Mouse (Mus musculus): ENCODE measurements around the gene Malsu1.

Gene Malsu1

DNA sequence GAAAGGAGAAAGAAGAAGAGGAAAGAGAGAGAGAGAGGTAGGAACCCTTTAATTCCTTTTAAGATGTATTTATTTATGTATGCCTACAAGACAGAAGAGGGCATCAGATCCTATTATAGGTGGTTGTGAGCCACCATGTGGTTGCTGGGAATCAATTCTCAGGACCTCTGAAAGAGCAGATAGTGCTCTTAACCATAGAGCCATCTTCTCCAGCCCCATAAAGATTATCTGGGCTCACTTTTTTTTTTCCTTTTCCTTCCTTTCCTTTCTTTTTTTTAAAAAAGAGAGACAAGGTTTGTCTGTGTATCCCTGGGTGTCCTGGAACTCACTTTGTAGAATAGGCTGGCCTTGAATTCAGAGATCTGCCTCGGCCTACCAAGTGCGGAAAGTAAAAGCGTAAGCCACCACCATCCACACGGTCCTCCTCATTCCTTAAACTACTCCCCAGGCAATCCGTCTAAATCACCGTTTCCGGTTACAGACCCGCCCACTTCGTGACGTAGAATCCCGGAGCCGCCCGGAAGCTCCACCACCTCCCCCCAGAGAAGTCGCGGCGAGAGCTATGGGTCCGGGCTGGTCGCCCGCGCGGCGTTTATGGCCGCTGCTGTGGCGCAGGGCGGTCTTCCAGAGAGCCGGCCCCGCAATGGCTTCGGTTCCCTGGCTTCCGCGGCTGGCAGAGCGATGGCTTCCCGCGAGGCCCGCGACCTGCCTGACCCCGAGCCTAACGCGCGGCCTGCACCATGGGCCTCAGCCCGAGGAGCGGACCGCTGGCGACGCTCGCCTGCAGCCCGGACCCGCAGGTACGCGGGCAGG, at the start of gene Malsu1:
Gene Malsu1 (plus strand): TSS at position 492 of the 813 bp plus-strand sequence.
- DNase-seq (ENCODE audit: low read depth in 1 of 2, low spot score in 2 of 2), result peak; percentile 82 to 88

GRCm38 (mm10) chr6:49025290-49025689, 48.3 kb upstream of the Malsu1 start:
- DNase-seq (ENCODE audit: low read depth in 1 of 2, low spot score in 2 of 2), result no peak

DNA sequence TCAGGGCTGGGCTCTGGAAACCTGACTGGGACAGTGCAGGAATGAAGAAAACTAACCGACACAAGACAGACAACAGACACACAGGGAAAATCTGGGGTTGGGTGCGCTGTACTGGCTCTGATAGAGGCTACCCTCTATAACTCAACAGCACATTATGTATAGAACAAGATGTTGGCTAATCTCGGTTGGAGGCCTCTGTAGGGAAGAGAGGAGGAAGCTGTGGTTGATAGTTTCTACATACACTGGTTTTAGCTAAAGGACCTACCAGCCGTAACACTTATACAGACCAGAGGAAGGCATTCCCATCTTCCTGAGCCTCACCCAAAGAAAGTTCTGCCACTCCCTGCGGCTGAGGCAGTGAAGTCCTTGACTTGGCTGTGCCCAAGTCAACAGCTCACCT, 47.1 kb upstream of the Malsu1 start:
- no peak for DNase-seq (ENCODE audit: low read depth in 1 of 2, low spot score in 2 of 2)

DNA sequence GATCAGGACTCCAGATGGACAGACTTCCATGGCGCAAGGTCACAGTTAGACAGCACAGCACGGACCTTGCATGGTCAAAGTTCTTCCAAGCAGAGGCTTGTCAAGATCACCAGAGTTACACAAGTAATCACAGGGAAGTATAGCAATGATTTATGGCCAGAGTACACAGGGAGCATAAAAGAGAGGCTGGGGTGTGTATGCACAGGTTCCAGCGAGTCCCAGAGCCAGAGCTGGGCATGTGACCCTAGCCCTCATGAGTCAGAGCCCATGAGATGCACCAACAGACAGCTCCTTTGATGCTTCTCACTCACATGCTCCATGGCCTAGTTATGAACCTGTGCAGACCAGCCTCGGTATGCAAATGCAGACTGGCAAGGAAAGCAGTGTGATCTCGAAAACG, 45.6 kb upstream of the Malsu1 start:
- DNase-seq (ENCODE audit: low read depth in 1 of 2, low spot score in 2 of 2), result no peak

GRCm38 (mm10) chr6:49028708-49029107, 44.9 kb upstream of the Malsu1 start:
- no peak for DNase-seq (ENCODE audit: low read depth in 1 of 2, low spot score in 2 of 2)

DNA sequence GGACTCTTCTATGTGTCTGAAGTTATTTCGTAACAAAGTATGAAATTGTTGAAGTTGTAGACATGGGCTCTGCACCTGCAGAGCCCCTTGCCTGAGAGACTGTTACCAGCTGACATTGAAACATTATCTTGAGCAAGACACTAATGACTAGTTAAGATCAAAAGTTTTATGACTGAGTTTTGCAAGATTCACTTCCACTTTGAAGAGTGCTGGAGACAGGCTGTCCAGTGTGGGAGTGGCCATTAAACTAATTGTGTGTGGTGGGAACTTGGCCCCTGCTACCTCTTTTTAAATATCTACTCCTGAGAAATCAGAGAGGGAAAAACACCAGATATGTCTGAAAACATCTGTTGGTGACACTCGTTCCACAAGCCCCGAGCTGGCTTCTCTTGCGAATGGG, 42.4 kb upstream of the Malsu1 start:
- peak in 1 of 2 experiments; percentile 25 for DNase-seq (ENCODE audit: low read depth in 1 of 2, low spot score in 2 of 2)

GRCm38 (mm10) chr6:49032783-49033182, 40.8 kb upstream of the Malsu1 start:
- DNase-seq (ENCODE audit: low read depth in 1 of 2, low spot score in 2 of 2), result no peak

GRCm38 (mm10) chr6:49036275-49037267, 37.0 kb upstream of the Malsu1 start, which contains the start of gene Gpnmb:
Gpnmb (plus strand) TSS chr6:49036546.
- DNase-seq (ENCODE audit: low read depth in 1 of 2, low spot score in 2 of 2), result no peak

GRCm38 (mm10) chr6:49037268-49037662, 36.3 kb upstream of the Malsu1 start:
- no peak for DNase-seq (ENCODE audit: low read depth in 1 of 2, low spot score in 2 of 2)

GRCm38 (mm10) chr6:49039470-49040180, 34.0 kb upstream of the Malsu1 start:
- DNase-seq (ENCODE audit: low read depth in 1 of 2, low spot score in 2 of 2), result peak in 1 of 2 experiments; percentile 41

DNA sequence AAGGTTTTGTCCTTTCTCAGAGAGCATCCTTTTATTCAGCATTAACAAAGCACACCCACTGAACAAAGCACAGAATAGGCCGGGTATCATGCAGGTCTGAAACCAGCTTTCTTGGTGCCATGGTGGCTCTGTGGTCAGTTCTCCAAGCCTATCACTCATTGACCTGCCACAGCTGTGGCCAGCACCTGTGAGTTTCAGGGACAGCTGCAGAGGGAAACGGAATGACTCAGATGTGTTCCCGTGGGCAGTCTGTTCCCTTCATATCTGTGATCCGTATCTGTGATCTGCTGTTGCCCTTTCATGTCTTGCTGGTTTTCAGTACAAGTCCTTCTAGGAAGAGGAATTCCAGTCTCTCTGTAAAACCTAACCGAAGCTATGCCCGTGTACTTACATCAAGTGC, 27.1 kb upstream of the Malsu1 start:
- DNase-seq (ENCODE audit: low read depth in 1 of 2, low spot score in 2 of 2), result no peak

- DNase-seq (ENCODE audit: low read depth in 1 of 2, low spot score in 2 of 2), result no peak
Observed at GRCm38 (mm10) chr6:49046976-49047375, 26.6 kb upstream of the Malsu1 start.

DNA sequence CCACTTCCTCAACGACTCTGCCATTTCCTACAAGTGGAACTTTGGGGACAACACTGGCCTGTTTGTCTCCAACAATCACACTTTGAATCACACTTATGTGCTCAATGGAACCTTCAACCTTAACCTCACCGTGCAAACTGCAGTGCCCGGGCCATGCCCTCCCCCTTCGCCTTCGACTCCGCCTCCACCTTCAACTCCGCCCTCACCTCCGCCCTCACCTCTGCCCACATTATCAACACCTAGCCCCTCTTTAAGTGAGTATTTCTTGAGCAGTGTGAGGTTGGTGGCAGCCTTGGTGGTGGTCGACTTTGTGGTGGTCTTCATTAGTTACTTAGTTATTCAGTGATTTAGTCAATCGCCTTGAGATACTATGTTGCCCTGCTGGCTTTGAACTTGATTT, 25.7 kb upstream of the Malsu1 start:
- DNase-seq (ENCODE audit: low read depth in 1 of 2, low spot score in 2 of 2), result no peak

DNA sequence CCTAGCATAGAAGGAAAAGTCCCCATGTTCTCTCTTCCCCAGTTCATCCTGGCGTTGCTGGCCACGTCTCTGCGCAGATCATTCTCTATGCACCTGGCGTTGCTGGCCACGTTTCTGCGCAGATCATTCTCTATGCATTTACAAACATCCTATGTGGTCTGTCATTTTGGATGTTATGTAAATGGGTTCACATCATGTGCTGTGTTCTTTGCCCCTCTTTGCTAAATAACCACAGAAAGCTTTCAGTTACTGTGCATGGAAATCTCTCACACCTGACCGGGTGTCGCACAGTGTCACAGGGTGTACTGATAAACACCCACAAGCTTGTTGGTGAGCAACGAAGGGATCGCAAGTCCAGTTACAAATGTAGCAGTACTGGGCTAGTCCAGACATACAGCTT, 25.2 kb upstream of the Malsu1 start:
- DNase-seq (ENCODE audit: low read depth in 1 of 2, low spot score in 2 of 2), result no peak

GRCm38 (mm10) chr6:49050677-49051410, 22.8 kb upstream of the Malsu1 start:
- DNase-seq (ENCODE audit: low read depth in 1 of 2, low spot score in 2 of 2), result no peak

DNA sequence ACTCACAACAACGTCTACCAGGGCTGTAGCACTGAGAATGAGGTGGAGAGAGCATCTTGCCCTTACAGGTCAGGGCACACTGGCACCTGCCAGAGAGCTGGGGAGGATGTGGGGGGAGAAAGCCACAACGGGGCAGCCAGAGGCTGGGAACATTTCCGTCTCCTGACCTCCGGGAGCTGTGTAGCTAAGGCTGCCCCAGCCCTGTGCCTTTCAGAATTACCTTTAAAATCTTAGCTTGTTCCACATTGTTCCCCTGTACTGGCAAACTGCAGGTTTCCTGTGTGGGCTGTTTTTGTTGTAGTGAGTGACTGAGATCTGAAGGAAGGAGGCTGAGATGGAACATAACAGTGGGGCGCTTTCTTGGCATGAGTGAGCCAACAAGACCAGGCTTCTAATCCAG, 21.4 kb upstream of the Malsu1 start:
- no peak for DNase-seq (ENCODE audit: low read depth in 1 of 2, low spot score in 2 of 2)

GRCm38 (mm10) chr6:49055256-49055733, 18.3 kb upstream of the Malsu1 start:
- DNase-seq (ENCODE audit: low read depth in 1 of 2, low spot score in 2 of 2), result no peak

DNA sequence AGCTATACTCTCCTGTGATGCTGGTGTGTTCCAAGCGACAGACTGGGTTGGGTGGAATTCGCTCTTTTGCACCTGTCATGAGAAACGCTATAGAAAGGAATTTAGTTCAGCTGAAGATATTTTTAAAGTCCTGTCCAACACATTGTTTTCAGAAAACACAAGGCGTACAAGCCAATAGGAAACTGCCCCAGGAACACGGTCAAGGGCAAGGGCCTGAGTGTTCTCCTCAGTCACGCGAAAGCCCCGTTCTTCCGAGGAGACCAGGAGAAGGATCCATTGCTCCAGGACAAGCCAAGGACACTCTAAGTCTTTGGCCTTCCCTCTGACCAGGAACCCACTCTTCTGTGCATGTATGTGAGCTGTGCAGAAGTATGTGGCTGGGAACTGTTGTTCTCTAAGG, 17.6 kb upstream of the Malsu1 start:
- DNase-seq (ENCODE audit: low read depth in 1 of 2, low spot score in 2 of 2), result no peak

- DNase-seq (ENCODE audit: low read depth in 1 of 2, low spot score in 2 of 2), result peak in 1 of 2 experiments; percentile 24
Observed at GRCm38 (mm10) chr6:49057053-49058021, 16.3 kb upstream of the Malsu1 start.
